Mouse (Mus musculus) kidney, postnatal 14 days (tissue): ENCODE data around the gene Atp2a2.

Experiments used
- DNase-seq: peaks from one replicate; pipeline ENCODE4 v3.0.0; 2022; ENCODE audit warnings: mixed read lengths

Atp2a2 gene

GRCm38 (mm10) chr5:122502077-122502941, at the start of gene Atp2a2:
Gene Atp2a2, minus strand, starts transcription at chr5:122502225.
- peak; percentile 96 for DNase-seq

- DNase-seq, result no peak
Measured at GRCm38 (mm10) chr5:122550460-122550859, 48.4 kb upstream of the Atp2a2 start.

DNA sequence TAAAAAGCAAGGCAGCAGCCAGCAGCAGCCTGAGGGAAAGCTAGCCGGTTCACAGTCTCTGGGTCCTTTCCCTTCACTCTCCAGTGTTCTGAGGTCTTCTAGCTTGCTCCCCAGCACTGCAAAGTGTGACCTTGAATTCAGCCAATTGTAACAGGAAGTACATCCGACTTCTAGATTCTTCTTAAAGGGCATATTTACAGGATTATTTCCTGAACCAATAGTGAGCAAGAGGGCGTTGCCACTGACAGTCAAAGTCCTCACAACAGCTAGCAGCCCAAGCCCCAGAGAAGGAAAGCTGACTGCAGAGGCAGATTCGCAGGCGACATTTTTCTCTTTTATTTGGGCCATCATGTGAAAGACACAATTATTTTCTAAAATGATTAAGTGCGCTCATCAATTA, 46.6 kb upstream of the Atp2a2 start:
- DNase-seq, result peak; percentile 64

DNA sequence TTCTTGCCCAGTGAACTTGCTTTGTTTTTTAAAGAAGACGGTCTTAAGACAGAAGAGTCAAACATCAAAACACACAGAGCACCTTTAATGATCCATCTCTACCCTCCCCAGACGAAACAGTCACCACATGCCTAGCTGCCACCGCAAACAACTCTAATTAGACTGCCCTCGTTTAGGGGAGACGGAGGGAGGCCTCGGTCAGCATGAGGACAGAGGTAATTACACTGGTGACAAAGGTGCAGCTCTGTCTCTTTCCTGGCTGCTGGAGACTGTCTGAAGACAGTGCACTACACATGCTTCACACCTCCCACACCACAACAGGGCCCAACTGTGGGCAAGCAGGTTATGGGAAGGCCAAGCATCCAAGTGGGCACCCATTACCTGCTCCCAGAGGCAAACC, 45.8 kb upstream of the Atp2a2 start:
- DNase-seq, result no peak

DNA sequence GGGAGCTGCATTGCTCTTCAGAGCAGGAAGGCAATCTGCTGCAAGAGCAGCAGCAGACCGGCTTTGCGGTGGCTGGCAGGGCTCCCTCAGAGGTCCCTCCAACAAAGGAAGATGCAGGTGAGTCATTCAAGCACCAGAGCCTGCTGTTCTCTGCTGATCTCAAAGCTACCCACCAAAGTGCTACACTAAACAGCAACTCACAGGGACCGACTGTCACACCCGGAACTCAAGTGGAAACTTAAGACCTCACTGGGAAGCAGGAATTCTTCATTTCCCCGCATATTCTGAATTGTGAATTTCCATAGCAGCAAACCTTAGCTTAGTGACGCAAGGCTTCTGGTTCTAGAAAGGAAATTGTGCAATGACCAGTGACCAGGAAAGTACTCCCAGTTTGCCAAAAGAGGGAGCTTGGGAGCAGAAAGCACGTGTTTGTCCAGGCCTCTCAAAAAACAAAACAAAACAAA, 45.3 kb upstream of the Atp2a2 start:
- peak; percentile 78 for DNase-seq

DNA sequence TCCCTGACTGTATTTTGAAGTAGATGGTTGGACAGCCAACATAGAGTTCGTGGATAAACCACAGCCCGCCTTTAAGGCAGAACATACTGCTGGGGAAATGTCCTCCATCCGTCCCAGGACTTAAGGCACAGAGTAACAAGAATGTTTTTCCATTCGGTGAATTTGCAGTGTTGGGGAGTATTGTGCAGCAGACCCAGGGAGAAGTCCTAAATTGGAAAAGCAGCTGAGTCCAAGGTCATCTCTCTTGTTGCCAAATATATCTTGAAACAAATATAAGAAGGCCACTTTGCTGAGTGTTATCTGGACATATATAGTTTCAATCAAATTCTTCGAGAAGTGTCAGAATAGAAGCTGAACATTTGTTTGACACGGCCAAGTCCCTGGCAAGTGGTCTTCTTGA, 41.4 kb upstream of the Atp2a2 start:
- no peak for DNase-seq

DNA sequence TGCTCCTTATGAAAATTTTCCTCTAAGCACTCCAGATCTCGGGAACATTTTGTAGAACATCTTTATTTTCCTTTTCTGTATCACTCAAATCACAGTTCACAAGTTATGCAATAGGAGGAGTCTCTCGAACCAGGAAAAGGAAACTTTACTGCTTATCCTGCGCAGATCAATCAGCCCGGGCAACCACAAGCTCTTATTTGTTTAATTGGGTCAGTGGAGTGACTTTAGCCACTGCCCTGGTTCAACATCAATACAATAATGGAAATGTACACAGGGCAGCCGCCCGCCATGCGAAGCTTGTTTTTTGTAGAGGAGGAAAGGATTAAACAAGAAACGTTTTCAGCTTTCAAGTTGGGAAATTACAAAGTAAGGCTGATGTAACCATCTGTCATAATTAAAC, 39.8 kb upstream of the Atp2a2 start:
- DNase-seq, result no peak

DNA sequence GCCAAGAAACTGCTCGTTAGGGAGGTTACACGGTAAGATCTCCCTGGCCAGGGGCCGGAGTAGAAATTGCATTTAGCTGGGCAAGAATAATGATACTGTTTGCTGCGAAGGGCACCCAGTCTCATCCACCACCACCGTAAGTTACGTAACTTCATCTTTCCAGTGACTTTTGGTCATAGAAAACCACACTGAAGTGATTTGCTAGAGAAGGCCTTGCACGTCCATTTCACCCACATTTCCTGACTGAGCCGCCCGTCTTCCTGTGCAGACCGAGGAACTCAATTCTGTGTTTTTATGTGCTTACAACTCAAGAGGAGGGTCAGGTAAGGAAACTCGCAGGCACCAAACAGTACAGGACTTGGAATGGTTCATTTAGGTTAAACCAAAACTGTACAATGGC, 36.1 kb upstream of the Atp2a2 start:
- no peak for DNase-seq

- DNase-seq, result no peak
Measured at GRCm38 (mm10) chr5:122537654-122538053, 35.6 kb upstream of the Atp2a2 start.

- DNase-seq, result no peak
Measured at GRCm38 (mm10) chr5:122533884-122534283, 31.9 kb upstream of the Atp2a2 start.

DNA sequence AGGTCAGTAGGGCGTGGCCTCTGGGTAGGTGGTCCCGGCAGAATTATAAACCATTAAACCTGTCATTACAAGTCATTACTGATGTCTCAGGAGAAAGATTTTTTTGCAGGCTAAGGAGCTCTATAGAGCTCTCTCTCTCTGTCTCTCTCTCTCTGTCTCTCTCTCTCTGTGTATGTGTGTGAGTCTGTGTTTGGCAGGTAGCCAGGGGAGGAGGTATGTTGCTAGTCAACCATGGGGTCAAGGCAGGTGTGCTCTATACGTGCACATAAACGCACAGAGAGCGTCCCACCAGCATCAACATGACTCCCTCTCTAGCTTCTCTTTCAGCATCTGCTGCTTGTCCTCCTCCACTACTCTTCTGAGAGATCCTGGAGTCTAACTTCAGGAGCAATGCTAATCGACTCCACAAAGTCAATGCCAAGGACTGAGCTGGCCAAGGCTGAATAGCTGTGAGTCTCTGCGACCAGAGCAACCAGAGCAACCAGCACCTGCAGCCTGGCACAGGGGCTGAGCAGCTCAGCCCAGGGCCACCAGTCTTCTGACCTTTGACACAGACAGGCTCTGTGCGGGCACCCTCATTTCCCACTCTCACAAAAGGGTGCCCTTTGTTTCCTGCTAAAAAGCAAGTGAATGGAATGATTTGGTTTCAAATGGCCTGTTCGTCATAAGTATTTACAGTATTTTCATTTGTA, 28.0 kb upstream of the Atp2a2 start:
- DNase-seq, result peak; percentile 45

- DNase-seq, result peak; percentile 88
Measured at GRCm38 (mm10) chr5:122529316-122529715, 27.3 kb upstream of the Atp2a2 start.

DNA sequence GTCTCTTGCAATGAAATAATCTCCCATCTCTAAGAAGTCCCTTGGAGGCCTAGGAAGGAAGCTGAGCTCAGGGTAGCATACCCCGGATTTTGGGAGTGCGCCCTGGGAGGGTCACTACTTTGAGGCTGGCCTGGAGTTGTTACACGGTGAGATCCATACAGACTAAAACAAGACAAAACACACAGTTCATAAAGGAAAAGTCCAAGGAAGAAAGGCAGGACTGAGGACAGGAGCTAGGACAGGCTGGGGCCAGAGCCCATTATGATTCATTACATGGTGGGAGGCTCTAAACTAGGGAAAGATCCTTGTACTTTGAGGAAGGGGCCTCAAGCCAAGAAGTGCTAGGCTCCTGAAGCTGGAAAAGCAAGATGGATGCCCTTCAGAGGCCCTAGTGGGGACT, 26.6 kb upstream of the Atp2a2 start:
- no peak for DNase-seq

- DNase-seq, result no peak
Measured at GRCm38 (mm10) chr5:122527761-122528160, 25.7 kb upstream of the Atp2a2 start.

- DNase-seq, result peak; percentile 85
Measured at GRCm38 (mm10) chr5:122526878-122527730, 25.1 kb upstream of the Atp2a2 start.

- peak; percentile 27 for DNase-seq
Measured at GRCm38 (mm10) chr5:122526405-122526804, 24.4 kb upstream of the Atp2a2 start.

DNA sequence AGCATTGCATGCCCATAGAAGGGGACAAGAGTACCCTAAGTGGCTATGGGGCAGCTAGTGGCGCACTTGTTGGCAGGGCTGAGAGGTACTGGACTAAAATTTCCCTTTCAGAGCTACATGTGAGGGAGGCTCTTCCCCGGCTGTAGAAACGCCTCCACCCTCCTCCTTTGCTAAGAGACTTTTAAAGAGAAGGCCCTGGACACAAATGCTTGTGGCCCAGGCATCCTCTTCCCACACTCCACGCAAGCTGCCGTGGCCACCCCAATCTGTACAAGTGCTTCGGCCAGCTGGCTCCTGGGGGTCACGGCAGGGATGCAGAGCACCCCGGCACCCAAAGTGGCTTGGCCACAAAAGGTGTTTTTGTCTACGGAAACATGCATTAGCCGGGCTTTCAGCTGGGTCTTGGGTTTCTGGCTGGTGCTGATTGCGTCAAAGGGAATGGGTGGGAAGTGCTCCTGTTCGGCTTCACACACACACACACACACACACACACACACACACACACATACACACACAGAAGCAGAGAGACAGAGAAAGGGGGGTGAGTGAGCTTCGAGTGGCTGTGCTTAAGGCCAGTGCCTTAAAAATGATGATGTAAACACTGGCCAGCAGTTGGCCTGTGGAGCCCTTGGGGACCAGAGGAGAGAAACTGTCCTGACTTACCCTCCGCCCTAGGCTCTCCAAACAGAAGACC, 23.4 kb upstream of the Atp2a2 start:
- peak; percentile 26 for DNase-seq

GRCm38 (mm10) chr5:122524854-122525237, 22.8 kb upstream of the Atp2a2 start:
- DNase-seq, result peak; percentile 72

- DNase-seq, result no peak
Measured at GRCm38 (mm10) chr5:122524244-122524643, 22.2 kb upstream of the Atp2a2 start.

- DNase-seq, result no peak
Measured at GRCm38 (mm10) chr5:122521130-122521473, 19.1 kb upstream of the Atp2a2 start.

GRCm38 (mm10) chr5:122520254-122521129, 18.5 kb upstream of the Atp2a2 start:
- no peak for DNase-seq
